Mouse (Mus musculus) E14TG2a.4 (cell line): ENCODE measurements at regions not wholly inside any gene's neighbourhood (a gene's known extent, or its start where the extent isn't known, plus 50 kb on each side); places are given as distances from the start of the nearest gene placed in this dataset.

Experiments
- H3K27me3 ChIP-seq: 2 replicates; pipeline ENCODE4 v1.6.1; 2014; ENCODE audit warnings: low read length, control low read depth; ENCODE audit not compliant: insufficient read depth
- H3K36me3 ChIP-seq: 2 replicates; pipeline ENCODE4 v1.6.1; 2014; ENCODE audit warnings: low read length, control low read depth; ENCODE audit not compliant: insufficient read depth
- H3K4me1 ChIP-seq: replicated peaks from 2 replicates; pipeline ENCODE4 v1.6.1; 2014; ENCODE audit warnings: low read depth, low read length, control low read depth
- H3K4me3 ChIP-seq: replicated peaks from 2 replicates; pipeline ENCODE4 v1.5.1; 2014; ENCODE audit warnings: mild to moderate bottlenecking, low read length
- H3K9me3 ChIP-seq: 2 replicates; pipeline ENCODE4 v1.6.1; 2014; ENCODE audit warnings: low read length, control low read depth
- CTCF ChIP-seq: conservative IDR thresholded peaks from 2 replicates; pipeline ENCODE4 v1.5.1; 2014; ENCODE audit warnings: low read length
- NANOG ChIP-seq: IDR thresholded peaks from 2 replicates; pipeline ENCODE4 v1.6.1; 2014; ENCODE audit warnings: borderline replicate concordance, low read length, mixed read lengths
- POU5F1 ChIP-seq: IDR thresholded peaks from 2 replicates; pipeline ENCODE4 v1.6.1; 2014; ENCODE audit warnings: low read length, borderline replicate concordance

DNA sequence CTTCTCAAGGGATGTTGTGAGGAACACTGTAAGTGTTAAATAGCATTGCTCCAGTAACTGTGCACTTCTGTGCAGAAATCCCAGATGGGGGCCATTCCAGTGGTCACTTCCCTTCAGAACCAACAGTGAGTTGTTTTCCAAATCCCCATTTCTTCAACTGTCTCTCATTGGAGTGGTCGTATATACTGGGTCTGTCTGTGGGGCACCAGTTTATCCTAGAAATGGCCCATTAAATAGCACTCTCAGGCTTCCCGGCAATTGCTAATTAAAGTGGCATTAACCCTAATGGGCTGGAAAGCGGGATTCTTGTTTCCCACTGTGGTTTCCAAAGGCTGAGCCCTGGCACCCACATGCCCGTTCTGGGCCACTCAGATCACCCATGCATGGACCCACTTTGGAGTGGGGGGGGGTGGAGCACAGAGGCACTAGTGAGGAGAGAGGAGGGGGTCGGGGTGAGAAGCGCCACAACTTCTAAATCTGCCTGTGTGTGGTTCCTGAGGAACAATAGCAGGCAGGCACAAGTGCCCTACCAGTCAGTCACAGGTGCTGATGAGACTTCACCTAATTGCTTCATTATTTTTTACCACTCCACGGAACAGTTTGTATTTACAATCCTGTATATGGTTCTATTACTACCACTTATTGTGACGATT is 78.1 kb downstream of the Fam204a start:
- Histone ChIP-seq H3K4me1 (peaks cover 16% of the 10 kb centered on the region; the same call in 1 of the 2 replicates), H3K4me3 (no peak overlapping the region), H3K36me3 (no peaks in the 10 kb centered on the region), H3K27me3 (peaks cover 26% of the 10 kb centered on the region), H3K9me3 (no peaks in the 10 kb centered on the region)
- TF ChIP-seq POU5F1 = no peak

DNA sequence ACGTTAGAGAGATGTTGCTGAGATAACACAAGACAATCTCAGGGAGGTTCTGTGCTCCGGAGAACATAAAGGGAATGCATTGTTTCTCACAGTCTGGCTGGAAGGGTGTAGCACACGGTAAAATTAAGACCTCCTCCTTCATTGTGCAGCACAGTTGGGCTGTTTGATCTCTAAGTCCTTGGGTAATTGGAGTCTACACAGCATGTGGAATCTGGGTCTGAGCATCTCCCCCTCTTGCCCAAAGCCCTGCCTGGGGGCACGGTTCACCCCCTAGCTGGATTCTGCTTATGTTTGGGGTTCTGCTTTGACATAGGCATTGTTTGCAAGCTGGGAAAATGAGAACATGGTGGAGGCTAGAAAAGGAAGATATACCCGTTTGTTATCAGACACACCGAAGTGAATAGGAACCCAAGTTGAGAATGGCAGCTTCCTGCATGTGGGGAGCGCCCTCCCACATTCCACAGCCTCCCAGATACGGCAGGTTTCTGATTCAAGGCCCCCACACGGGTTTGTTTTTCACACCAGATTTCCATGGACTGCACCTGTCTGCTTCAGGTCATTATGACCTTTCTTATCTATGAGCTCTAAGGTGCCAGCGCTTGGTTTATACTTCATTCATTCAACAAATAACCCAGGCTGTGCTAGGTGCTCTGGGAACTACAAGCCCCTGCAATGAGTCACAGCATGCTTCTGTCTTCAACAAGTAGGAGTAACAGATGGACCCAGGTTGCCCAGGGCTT is 79.9 kb downstream of the Fam204a start:
- Histone ChIP-seq H3K4me1 (peaks cover 16% of the 10 kb centered on the region; the same call in 1 of the 2 replicates), H3K27me3 (peaks cover 22% of the 10 kb centered on the region), H3K4me3 (no peak overlapping the region), H3K9me3 (no peaks in the 10 kb centered on the region), H3K36me3 (no peaks in the 10 kb centered on the region)
- TF ChIP-seq POU5F1 (no peak), CTCF (no peak), NANOG (no peak; the same call in 1 of the 2 replicates)

DNA sequence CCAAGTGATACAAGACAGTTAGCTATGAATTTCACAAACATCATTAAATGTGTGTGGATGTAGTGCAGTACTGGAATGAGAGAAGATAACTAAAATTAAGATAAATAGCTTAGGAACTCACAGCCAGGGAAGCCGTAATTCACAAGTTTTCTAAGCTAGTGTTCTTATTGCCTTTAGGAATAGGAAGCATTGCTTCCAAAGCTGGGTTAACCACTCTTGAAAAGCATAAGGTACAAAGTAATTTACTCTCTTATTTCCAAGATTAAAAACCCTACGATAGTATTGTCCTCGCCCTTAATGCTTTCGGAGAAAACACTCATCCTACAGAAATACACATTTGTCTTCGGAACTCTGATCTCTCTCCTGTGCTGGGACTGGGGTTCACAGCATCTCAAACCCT is 81.3 kb downstream of the Fam204a start:
- Histone ChIP-seq H3K27me3 (peaks cover 22% of the 10 kb centered on the region), H3K4me1 (peaks cover 16% of the 10 kb centered on the region; the same call in 1 of the 2 replicates), H3K4me3 (no peak overlapping the region), H3K36me3 (no peaks in the 10 kb centered on the region), H3K9me3 (no peaks in the 10 kb centered on the region)
- TF ChIP-seq NANOG (no peak), CTCF (no peak), POU5F1 (no peak)

DNA sequence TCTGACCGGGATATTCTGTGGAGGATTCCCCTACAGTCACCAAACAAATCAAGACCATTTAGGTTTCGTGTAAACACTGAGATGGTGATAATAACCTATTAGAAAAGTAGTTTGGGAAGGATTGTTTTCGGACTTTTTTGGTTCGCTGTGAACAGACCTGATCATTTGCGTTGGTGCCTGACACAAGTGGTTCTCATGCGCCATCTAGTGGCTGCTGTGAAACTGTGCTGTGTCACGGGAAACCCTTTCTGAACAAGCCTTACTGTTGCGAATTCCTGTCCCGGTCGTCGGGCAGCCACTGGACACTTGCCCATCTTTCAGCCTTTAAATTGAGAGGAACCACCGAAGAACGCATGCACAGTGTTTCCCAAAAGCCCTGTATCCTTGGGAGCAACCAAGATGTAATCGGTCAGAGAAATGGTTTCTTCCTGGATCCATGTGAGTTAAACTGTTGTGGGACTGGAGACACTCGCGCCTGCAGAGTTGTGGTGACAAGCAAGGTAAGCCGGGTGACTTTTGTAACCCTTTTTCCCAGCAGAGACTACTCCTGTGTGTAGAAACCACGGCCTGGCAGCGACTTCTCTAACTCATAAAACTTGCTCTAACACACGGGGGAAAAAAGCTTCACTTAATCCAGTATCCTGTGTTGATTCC is 82.0 kb downstream of the Fam204a start:
- H3K9me3 ChIP-seq = no peaks in the 10 kb centered on the region
- peaks cover 21% of the 10 kb centered on the region for H3K27me3 ChIP-seq
- no peaks in the 10 kb centered on the region for H3K36me3 ChIP-seq
- H3K4me1 ChIP-seq = peaks cover 16% of the 10 kb centered on the region; the same call in 1 of the 2 replicates
- peak; percentile 52 for TF ChIP-seq CTCF
- no peak for TF ChIP-seq POU5F1
- TF ChIP-seq NANOG = no peak
- no peak overlapping the region for H3K4me3 ChIP-seq

DNA sequence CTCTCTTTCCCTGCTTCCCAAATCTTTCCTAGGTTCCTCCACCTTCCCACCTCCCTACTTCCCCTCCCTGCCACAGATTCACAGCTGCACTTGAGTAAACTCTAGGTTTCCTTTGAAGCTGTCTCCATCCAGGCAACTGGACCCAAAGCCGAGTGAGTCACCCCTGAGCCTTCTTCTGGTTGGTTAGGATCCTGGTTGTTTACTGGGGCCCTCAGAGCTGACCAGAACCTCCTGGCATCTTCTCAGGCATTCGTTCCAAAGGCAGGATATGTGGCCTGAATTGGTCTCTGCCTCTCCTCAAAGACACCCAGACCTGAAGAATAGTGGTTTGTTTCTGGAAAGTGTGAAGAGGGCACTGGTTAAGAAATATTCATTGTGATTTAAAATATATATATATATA is 87.6 kb downstream of the Fam204a start:
- H3K27me3 ChIP-seq = peaks cover 3% of the 10 kb centered on the region; the same call in 1 of the 2 replicates
- H3K36me3 ChIP-seq = no peaks in the 10 kb centered on the region
- H3K9me3 ChIP-seq = no peaks in the 10 kb centered on the region
- H3K4me3 ChIP-seq = no peak overlapping the region
- no peaks in the 10 kb centered on the region for H3K4me1 ChIP-seq
- no peak for TF ChIP-seq NANOG
- TF ChIP-seq CTCF = no peak
- TF ChIP-seq POU5F1 = no peak

DNA sequence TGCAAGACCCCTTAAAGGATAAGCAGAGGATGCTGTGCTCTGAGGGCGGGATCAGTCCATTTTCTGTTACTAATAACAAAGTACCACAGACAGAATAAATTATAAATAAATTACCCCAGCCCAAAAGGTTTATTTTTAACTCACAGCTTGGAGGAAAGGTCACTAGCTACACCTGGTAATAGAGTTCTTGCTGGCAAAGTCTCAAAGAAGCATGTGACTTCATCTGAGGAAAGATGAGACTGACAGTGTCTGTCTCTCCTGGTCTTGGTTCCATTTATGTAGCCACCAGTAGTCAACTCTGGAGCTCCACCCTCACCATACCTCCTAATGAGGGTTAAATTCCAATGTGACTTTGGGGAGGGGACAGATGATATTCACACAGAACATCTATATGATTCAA is 90.0 kb downstream of the Fam204a start:
- Histone ChIP-seq H3K4me1 (no peaks in the 10 kb centered on the region), H3K36me3 (no peaks in the 10 kb centered on the region), H3K9me3 (no peaks in the 10 kb centered on the region), H3K4me3 (no peak overlapping the region), H3K27me3 (peaks cover 3% of the 10 kb centered on the region; the same call in 1 of the 2 replicates)
- TF ChIP-seq POU5F1 (no peak), NANOG (no peak), CTCF (no peak)

DNA sequence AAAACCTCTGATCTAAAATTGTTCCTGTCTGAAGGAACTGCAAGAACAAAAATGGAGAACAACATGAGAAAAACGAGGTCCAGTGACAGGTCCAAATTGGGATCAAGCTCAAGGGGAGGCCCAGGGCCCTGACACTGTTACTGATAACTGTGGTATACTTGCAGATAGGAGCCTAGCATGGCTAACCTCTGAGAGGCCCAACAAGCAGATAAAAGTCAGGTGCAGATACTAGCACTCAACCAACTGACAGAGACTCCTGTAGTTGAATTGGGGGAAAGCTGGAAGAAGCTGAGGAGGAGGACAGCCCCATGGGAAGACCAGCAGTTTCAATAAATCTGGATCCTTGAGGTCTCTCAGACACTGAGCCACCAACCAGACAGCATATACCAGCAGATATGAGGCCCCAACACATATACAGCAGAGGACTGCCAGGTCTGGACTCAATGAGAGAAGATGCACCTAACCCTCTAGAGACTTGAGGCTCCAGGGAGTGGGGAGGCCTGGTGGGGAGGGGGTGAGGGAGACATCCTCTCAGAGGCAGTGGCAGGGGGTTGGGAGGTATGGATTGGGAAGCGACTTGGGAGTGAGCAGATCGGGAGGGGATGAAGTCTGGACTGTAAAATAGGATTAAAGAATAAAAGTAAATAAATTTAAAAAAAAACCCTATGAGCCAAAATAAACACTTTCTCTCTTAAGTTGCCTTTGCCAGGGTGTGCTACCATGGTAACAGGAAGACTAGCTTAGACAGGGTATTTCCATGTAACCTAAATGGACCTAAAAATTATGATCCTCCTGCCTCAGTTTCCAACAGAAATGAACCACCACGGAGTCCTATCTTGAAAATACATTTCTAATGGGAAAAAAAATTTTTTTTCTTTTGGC is 91.8 kb downstream of the Fam204a start:
- H3K36me3 ChIP-seq = no peaks in the 10 kb centered on the region
- H3K4me1 ChIP-seq = no peaks in the 10 kb centered on the region
- no peak for TF ChIP-seq NANOG
- TF ChIP-seq CTCF = no peak
- no peak for TF ChIP-seq POU5F1
- H3K9me3 ChIP-seq = no peaks in the 10 kb centered on the region
- peaks cover 3% of the 10 kb centered on the region; the same call in 1 of the 2 replicates for H3K27me3 ChIP-seq
- H3K4me3 ChIP-seq = no peak overlapping the region

DNA sequence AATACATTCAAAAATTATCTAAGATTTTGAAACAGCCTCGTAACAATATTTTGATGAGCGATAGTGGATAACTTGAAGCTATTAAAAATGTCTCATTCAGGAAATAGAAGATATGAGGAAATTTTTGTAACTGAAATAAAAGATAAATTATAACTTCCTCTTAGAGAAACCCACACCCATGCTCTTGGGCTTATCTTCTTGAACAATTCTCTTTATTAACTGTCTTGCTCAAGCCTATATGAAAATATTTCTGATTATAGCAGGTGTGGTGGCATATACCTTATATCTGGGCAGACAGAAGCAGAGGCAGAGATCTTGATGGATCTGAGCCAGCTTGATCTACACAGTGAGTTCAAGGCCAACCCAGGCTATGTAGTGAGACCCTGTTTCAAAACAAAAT is 96.9 kb downstream of the Fam204a start:
- H3K4me3 ChIP-seq = no peak overlapping the region
- no peaks in the 10 kb centered on the region for H3K36me3 ChIP-seq
- H3K27me3 ChIP-seq = peaks cover 2% of the 10 kb centered on the region; the same call in 1 of the 2 replicates
- no peaks in the 10 kb centered on the region for H3K9me3 ChIP-seq
- no peaks in the 10 kb centered on the region for H3K4me1 ChIP-seq
- no peak for TF ChIP-seq POU5F1
- TF ChIP-seq NANOG = no peak
- TF ChIP-seq CTCF = no peak
